Mouse (Mus musculus): Measurements from ENCODE around the gene Adora1. TPM values are rescaled to one million over a fixed set of nuclear protein-coding genes. Genes with fewer than 3 reads are reported as not detected.

The Adora1 gene
- polyA plus RNA-seq, 1 experiment from 2014 or later = 21.5 TPM

GRCm38 (mm10) chr1:134242286-134242685 is 7.1 kb upstream of the Adora1 start:
- Histone ChIP-seq H3K4me2 (ENCODE audit: low read length) (no peak overlapping the region), H3K9ac (replicated peaks; ENCODE audit: low read depth, low read length) (no peak overlapping the region), H3K9me3 (ENCODE audit: control insufficient read depth, low read length) (no peaks in the 10 kb centered on the region), H3K4me1 (replicated peaks; ENCODE audit: control insufficient read depth, insufficient read depth, low read length) (peaks cover 2% of the 10 kb centered on the region; the same call in 1 of the 2 replicates), H3K27ac (ENCODE audit: low read length) (no peak overlapping the region), H3K27me3 (replicated peaks; ENCODE audit: control insufficient read depth, insufficient read depth, low read length) (0 out of 2 replicates have a peak, but pooled peaks cover 2% of the 10 kb centered on the region), H3K4me3 (replicated peaks; ENCODE audit: low read length) (no peak overlapping the region), H3K36me3 (ENCODE audit: control insufficient read depth, insufficient read depth) (no peaks in the 10 kb centered on the region)
- no peak for ATAC-seq
- WGBS = 71% methylated on average over 2 of the region's 2 CpGs

GRCm38 (mm10) chr1:134241298-134241697 is 6.1 kb upstream of the Adora1 start:
- H3K9ac ChIP-seq (replicated peaks; ENCODE audit: low read depth, low read length) = no peak overlapping the region
- H3K36me3 ChIP-seq (ENCODE audit: control insufficient read depth, insufficient read depth) = no peaks in the 10 kb centered on the region
- no peaks in the 10 kb centered on the region for H3K9me3 ChIP-seq (ENCODE audit: control insufficient read depth, low read length)
- WGBS = 66% methylated on average over 8 of the region's 8 CpGs
- H3K4me2 ChIP-seq (ENCODE audit: low read length) = no peak overlapping the region
- no peak overlapping the region for H3K27ac ChIP-seq (ENCODE audit: low read length)
- no peak for ATAC-seq
- 0 out of 2 replicates have a peak, but pooled peaks cover 2% of the 10 kb centered on the region for H3K27me3 ChIP-seq (replicated peaks; ENCODE audit: control insufficient read depth, insufficient read depth, low read length)
- peaks cover 2% of the 10 kb centered on the region; the same call in 1 of the 2 replicates for H3K4me1 ChIP-seq (replicated peaks; ENCODE audit: control insufficient read depth, insufficient read depth, low read length)
- H3K4me3 ChIP-seq (replicated peaks; ENCODE audit: low read length) = no peak overlapping the region

DNA sequence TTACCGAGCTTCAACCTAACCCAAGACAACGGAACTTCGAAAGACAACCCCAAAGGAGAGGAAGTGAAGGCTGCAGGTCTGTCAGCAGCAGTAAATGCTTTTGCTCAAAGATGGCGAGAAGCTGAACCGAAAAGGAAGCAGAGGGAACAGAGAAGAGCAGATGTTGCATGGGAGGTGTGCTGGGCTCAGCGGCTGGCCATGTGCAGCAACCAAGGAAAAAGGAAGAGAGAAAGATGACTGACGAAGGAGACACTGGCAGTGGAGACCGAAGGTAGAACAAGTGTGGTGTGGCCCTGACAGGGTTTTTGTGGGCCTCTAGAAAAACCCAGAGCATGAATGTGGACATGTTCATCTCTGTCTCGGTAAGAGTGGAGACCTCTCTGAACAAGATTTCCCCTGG is 5.5 kb upstream of the Adora1 start:
- Histone ChIP-seq H3K27ac (ENCODE audit: low read length) (no peak overlapping the region), H3K27me3 (replicated peaks; ENCODE audit: control insufficient read depth, insufficient read depth, low read length) (0 out of 2 replicates have a peak, but pooled peaks cover 2% of the 10 kb centered on the region), H3K36me3 (ENCODE audit: control insufficient read depth, insufficient read depth) (no peaks in the 10 kb centered on the region), H3K4me3 (replicated peaks; ENCODE audit: low read length) (no peak overlapping the region), H3K4me2 (ENCODE audit: low read length) (no peak overlapping the region), H3K9me3 (ENCODE audit: control insufficient read depth, low read length) (no peaks in the 10 kb centered on the region), H3K9ac (replicated peaks; ENCODE audit: low read depth, low read length) (no peak overlapping the region), H3K4me1 (replicated peaks; ENCODE audit: control insufficient read depth, insufficient read depth, low read length) (peaks cover 7% of the 10 kb centered on the region)
- 85% methylated on average over 9 of the region's 9 CpGs for WGBS
- ATAC-seq = no peak

DNA sequence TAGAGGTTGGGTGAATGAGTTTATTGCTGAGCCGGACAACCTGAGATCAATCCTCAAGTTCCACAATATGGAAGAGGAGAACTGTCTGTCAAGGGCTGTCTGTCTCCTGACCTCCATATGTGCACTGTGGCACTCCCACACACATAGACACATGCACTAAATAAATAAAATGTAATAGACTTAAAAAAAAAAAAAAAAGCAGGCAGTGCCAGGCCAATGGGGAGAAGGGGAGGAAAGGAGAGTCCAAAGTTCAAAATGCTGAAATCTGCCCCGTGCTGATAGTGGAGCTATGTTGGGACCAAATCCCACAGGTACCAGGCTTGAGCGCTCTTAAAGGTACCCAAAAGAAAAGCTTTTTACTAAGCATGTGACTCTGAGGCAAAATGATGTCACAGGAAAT is 2.2 kb upstream of the Adora1 start:
- no peak overlapping the region for H3K9ac ChIP-seq (replicated peaks; ENCODE audit: low read depth, low read length)
- no peaks in the 10 kb centered on the region for H3K9me3 ChIP-seq (ENCODE audit: control insufficient read depth, low read length)
- H3K4me1 ChIP-seq (replicated peaks; ENCODE audit: control insufficient read depth, insufficient read depth, low read length) = peaks cover 35% of the 10 kb centered on the region
- WGBS = 83% methylated on average over 3 of the region's 3 CpGs
- no peak for ATAC-seq
- no peak overlapping the region for H3K4me2 ChIP-seq (ENCODE audit: low read length)
- H3K4me3 ChIP-seq (replicated peaks; ENCODE audit: low read length) = no peak overlapping the region
- H3K27me3 ChIP-seq (replicated peaks; ENCODE audit: control insufficient read depth, insufficient read depth, low read length) = peaks cover 16% of the 10 kb centered on the region; the same call in 1 of the 2 replicates
- no peak overlapping the region for H3K27ac ChIP-seq (ENCODE audit: low read length)
- no peaks in the 10 kb centered on the region for H3K36me3 ChIP-seq (ENCODE audit: control insufficient read depth, insufficient read depth)

- H3K9me3 ChIP-seq (ENCODE audit: control insufficient read depth, low read length) = no peaks in the 10 kb centered on the region
- H3K9ac ChIP-seq (replicated peaks; ENCODE audit: low read depth, low read length) = no peak overlapping the region
- 21% methylated on average over 3 of the region's 3 CpGs for WGBS
- H3K27me3 ChIP-seq (replicated peaks; ENCODE audit: control insufficient read depth, insufficient read depth, low read length) = peaks cover 14% of the 10 kb centered on the region; the same call in 1 of the 2 replicates
- ATAC-seq = peak; percentile 16; the same call in 1 of the 2 replicates
- H3K4me3 ChIP-seq (replicated peaks; ENCODE audit: low read length) = no peak overlapping the region
- no peak overlapping the region for H3K4me2 ChIP-seq (ENCODE audit: low read length)
- H3K27ac ChIP-seq (ENCODE audit: low read length) = no peak overlapping the region
- no peaks in the 10 kb centered on the region for H3K36me3 ChIP-seq (ENCODE audit: control insufficient read depth, insufficient read depth)
- peaks cover 41% of the 10 kb centered on the region for H3K4me1 ChIP-seq (replicated peaks; ENCODE audit: control insufficient read depth, insufficient read depth, low read length)
These were observed 911 bp upstream of the Adora1 start for GRCm38 (mm10) chr1:134236142-134236541.

DNA sequence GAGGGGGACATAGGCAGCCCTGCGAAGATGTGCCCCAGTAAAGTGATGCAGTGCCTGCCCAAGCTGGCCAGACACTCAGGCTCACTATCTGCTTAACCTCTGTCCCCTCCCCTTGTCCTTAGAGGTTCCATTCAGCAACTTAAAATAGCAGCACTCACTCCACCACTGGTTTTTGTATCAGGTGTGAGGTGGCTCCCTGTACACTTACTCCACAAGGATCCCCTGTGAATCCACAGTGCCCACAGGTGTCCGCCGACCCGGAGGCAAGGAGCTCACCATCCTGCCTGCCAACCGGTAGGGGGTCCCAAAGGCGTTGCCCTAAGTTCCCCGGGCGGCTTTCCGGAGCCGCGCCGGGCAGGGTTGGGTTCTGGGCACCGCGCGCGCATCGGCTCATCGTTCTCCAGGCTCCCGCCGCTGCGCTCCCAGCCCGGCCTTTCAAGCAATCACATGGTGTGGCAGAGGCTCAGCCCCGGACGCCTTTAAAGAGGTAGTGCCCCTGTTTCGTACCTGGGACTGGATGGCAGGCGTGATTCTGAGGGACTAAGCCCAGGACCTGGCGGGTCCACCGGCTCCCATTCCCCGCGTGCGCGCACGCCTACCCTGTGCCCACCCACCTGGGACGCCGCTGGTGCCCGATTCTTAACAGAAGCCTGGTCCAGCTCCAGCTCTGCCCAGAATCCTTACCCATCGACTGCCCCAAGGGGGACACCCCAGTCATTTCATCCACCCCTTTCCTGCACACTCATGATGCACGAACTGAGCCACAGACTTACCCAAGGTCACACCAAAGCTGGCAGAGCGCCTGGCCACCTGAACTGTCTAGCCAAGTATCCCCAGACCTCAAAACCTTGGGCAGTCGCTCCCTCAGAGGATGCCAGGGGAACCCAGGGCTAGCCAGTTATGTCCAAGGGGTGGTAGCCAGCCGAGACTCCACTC is 508 bp downstream of the Adora1 start:
- peak; percentile 62 for ATAC-seq
- H3K9ac ChIP-seq (replicated peaks; ENCODE audit: low read depth, low read length) = peak overlapping the region; percentile 72

DNA sequence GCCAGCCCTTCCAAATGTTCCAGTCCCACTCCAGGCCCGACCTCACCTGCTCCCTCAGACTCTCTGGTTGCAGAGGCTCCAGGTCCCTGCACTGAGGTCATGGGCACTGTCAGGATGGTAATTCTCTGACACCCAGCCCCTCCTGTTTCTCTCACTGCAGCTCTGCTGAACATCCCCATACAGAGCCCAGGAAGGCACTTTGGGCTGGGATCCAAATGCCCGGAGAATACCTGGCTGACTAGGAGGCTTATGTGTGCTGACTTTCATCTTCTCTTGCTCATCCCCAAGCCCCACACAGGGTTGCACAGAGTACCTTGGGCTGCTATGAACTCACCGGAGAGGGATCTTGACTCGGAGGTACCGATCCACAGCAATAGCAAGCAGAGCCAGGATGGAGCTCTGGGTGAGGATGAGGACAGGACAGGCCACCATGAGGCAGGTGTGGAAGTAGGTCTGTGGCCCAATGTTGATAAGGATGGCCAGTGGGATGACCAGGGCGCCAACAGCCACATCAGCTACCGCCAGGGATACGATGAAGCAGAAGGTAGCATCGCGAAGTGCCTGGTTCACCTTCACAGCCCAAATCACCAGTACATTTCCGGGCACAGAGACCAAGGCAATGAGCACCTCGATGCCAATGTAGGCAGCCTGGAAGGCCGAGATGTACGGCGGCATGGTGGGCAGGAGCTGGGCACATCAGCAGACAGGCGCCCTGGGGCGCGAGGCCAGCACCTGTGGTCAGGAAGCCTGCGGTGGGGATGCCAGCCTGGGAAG is 1.4 kb downstream of the Adora1 start:
- ATAC-seq = no peak
- peaks cover 14% of the 10 kb centered on the region; the same call in 1 of the 2 replicates for H3K27me3 ChIP-seq (replicated peaks; ENCODE audit: control insufficient read depth, insufficient read depth, low read length)
- H3K4me2 ChIP-seq (ENCODE audit: low read length) = peak overlapping the region; percentile 88
- H3K4me3 ChIP-seq (replicated peaks; ENCODE audit: low read length) = peak overlapping the region; percentile 57
- H3K36me3 ChIP-seq (ENCODE audit: control insufficient read depth, insufficient read depth) = no peaks in the 10 kb centered on the region
- H3K4me1 ChIP-seq (replicated peaks; ENCODE audit: control insufficient read depth, insufficient read depth, low read length) = peaks cover 43% of the 10 kb centered on the region
- H3K9ac ChIP-seq (replicated peaks; ENCODE audit: low read depth, low read length) = peak overlapping the region; percentile 72
- no peak overlapping the region for H3K27ac ChIP-seq (ENCODE audit: low read length)
- no peaks in the 10 kb centered on the region for H3K9me3 ChIP-seq (ENCODE audit: control insufficient read depth, low read length)
- 41% methylated on average over 19 of the region's 19 CpGs for WGBS

More for the DNA sequence above, 508 bp downstream of the Adora1 start:
- Histone ChIP-seq H3K27me3 (replicated peaks; ENCODE audit: control insufficient read depth, insufficient read depth, low read length) (peaks cover 14% of the 10 kb centered on the region; the same call in 1 of the 2 replicates), H3K4me2 (ENCODE audit: low read length) (peak overlapping the region; percentile 88), H3K9me3 (ENCODE audit: control insufficient read depth, low read length) (no peaks in the 10 kb centered on the region), H3K4me1 (replicated peaks; ENCODE audit: control insufficient read depth, insufficient read depth, low read length) (peaks cover 43% of the 10 kb centered on the region), H3K36me3 (ENCODE audit: control insufficient read depth, insufficient read depth) (no peaks in the 10 kb centered on the region), H3K27ac (ENCODE audit: low read length) (no peak overlapping the region), H3K4me3 (replicated peaks; ENCODE audit: low read length) (peak overlapping the region; percentile 57)
- WGBS = under 1% methylated on average over 41 of the region's 41 CpGs

DNA sequence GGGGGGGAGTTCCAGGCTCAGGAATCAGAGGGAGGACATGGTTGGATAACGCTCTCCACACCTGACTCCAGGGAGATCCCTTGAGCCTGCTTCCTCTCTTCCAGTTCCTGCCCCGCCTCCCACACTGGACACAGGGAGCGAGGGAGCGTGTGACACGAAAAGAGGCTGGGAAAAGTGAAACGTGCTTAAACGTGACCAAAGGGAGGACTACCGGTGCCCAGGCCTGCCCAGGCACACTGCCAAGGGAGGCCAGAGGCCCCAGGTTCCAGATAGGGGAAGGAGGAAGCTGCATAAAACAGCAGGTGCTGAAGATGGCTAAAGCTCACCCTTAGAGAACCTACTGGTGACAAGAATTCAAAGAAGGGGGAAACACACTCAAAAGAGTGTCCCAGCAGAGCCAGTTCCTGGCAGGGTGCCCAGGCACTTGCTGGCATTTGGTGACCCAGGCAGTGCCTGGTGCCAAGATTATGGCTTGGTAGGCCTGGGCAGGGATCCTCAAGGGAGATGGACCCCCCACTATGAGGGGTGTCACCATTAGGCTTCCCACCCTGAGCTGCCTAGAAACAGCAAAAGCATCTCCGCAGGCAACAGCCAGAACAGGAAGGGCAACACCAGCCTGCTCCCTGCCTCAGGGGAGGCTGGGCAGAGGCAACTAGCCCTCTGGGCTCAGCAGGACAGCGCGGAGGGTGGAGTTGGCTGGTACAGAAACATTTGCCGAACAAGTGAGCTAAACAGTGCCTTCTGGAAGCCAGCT is 2.3 kb downstream of the Adora1 start:
- peak overlapping the region; percentile 88 for H3K4me2 ChIP-seq (ENCODE audit: low read length)
- no peak overlapping the region for H3K27ac ChIP-seq (ENCODE audit: low read length)
- peaks cover 43% of the 10 kb centered on the region for H3K4me1 ChIP-seq (replicated peaks; ENCODE audit: control insufficient read depth, insufficient read depth, low read length)
- ATAC-seq = peak; percentile 2; the same call in 1 of the 2 replicates
- peaks cover 14% of the 10 kb centered on the region; the same call in 1 of the 2 replicates for H3K27me3 ChIP-seq (replicated peaks; ENCODE audit: control insufficient read depth, insufficient read depth, low read length)
- peak overlapping the region; percentile 72 for H3K9ac ChIP-seq (replicated peaks; ENCODE audit: low read depth, low read length)
- H3K9me3 ChIP-seq (ENCODE audit: control insufficient read depth, low read length) = no peaks in the 10 kb centered on the region
- no peaks in the 10 kb centered on the region for H3K36me3 ChIP-seq (ENCODE audit: control insufficient read depth, insufficient read depth)
- WGBS = 29% methylated on average over 11 of the region's 12 CpGs
- H3K4me3 ChIP-seq (replicated peaks; ENCODE audit: low read length) = peak overlapping the region; percentile 57

All from forebrain, embryonic 16.5 days (tissue).